Mouse (Mus musculus): ENCODE measurements around the gene Ndufa13. TPM values are rescaled to one million over a fixed set of nuclear protein-coding genes. Genes with fewer than 3 reads are reported as not detected.

The Ndufa13 gene
- total and polyA plus RNA-seq, 2 experiments from 2014 or later = 91.4 to 269 TPM

- Histone ChIP-seq H3K4me2 (ENCODE audit: low read depth, low read length) (no peak overlapping the region), H3K4me1 (ENCODE audit: insufficient read depth, low read length) (no peaks in the 10 kb centered on the region), H3K9me3 (ENCODE audit: low read length) (no peaks in the 10 kb centered on the region), H3K27me3 (ENCODE audit: insufficient read depth, low read length) (no peaks in the 10 kb centered on the region), H3K27ac (no peak overlapping the region), H3K4me3 (ENCODE audit: low read length) (no peak overlapping the region), H3K9ac (replicated peaks; ENCODE audit: low read length) (no peak overlapping the region), H3K36me3 (ENCODE audit: insufficient read depth, low read length) (peaks cover 61% of the 10 kb centered on the region)
- ATAC-seq = no peak
- TF ChIP-seq CTCF (IDR thresholded peaks at IDR 0.05; ENCODE audit: low read depth) = no peak
- DNase-seq (ENCODE audit: low spot score) = no peak
- WGBS = 88% methylated on average over 12 of the region's 12 CpGs
Observed at GRCm38 (mm10) chr8:69912478-69913074, 10.2 kb upstream of the Ndufa13 start.

GRCm38 (mm10) chr8:69911917-69912316 is 9.6 kb upstream of the Ndufa13 start:
- DNase-seq (ENCODE audit: low spot score) (no peak), ATAC-seq (no peak)
- Histone ChIP-seq H3K27ac (no peak overlapping the region), H3K4me2 (ENCODE audit: low read depth, low read length) (no peak overlapping the region), H3K9ac (replicated peaks; ENCODE audit: low read length) (no peak overlapping the region), H3K4me1 (ENCODE audit: insufficient read depth, low read length) (no peaks in the 10 kb centered on the region), H3K4me3 (ENCODE audit: low read length) (no peak overlapping the region), H3K27me3 (ENCODE audit: insufficient read depth, low read length) (no peaks in the 10 kb centered on the region), H3K9me3 (ENCODE audit: low read length) (no peaks in the 10 kb centered on the region), H3K36me3 (ENCODE audit: insufficient read depth, low read length) (peaks cover 61% of the 10 kb centered on the region)
- WGBS = 96% methylated on average over 13 of the region's 13 CpGs
- no peak for TF ChIP-seq CTCF (IDR thresholded peaks at IDR 0.05; ENCODE audit: low read depth)

DNA sequence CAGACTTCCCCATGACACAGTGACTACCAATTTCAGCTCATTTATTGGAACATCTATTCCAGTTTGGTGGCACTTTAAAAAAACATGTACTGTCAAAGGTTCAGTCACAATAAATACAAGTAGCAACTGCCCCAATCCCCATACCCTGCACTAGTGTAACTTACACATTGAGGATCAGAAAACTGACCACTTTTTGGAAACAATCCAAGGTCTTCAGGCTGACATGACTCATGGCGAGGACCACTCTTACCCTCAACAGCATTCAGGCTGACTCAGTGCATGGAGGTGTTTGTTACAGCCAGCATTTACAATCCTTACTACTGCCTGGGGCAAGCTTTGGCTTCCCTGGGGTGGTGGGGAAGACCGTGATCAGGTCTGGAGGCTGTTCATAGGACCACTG is 4.7 kb upstream of the Ndufa13 start:
- H3K27me3 ChIP-seq (ENCODE audit: insufficient read depth, low read length) = no peaks in the 10 kb centered on the region
- ATAC-seq = no peak

DNA sequence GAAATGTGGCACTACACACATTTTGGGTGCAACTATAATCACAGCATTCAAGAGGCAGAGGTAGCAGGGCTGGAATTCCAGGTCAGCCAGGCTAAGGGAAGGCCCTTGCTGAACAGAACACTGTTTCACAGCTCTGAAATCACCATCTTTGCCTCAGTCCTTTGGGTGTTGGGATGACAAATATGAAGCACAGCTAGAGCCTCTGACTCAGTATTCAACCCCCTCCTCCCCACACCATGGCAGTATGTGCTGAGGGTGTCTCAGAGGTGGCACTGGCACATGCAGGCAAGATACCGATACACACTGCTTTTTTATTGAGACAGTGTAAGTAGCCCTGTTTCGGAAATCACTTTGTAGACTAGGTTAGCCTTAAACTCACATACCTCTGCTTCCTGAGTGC is 3.9 kb upstream of the Ndufa13 start:
- no peak for ATAC-seq
- no peak overlapping the region for H3K4me2 ChIP-seq (ENCODE audit: low read depth, low read length)
- peaks cover 28% of the 10 kb centered on the region; the same call in 1 of the 2 replicates for H3K36me3 ChIP-seq (ENCODE audit: insufficient read depth, low read length)
- peaks cover 8% of the 10 kb centered on the region; the same call in 1 of the 2 replicates for H3K4me1 ChIP-seq (ENCODE audit: insufficient read depth, low read length)
- H3K9me3 ChIP-seq (ENCODE audit: low read length) = no peaks in the 10 kb centered on the region
- DNase-seq (ENCODE audit: low spot score) = no peak
- TF ChIP-seq CTCF (IDR thresholded peaks at IDR 0.05; ENCODE audit: low read depth) = no peak
- no peaks in the 10 kb centered on the region for H3K27me3 ChIP-seq (ENCODE audit: insufficient read depth, low read length)
- no peak overlapping the region for H3K27ac ChIP-seq
- no peak overlapping the region for H3K4me3 ChIP-seq (ENCODE audit: low read length)
- H3K9ac ChIP-seq (replicated peaks; ENCODE audit: low read length) = no peak overlapping the region
- 91% methylated on average over 2 of the region's 2 CpGs for WGBS

More for the DNA sequence above, 4.7 kb upstream of the Ndufa13 start:
- no peak for DNase-seq (ENCODE audit: low spot score)
- H3K36me3 ChIP-seq (ENCODE audit: insufficient read depth, low read length) = peaks cover 35% of the 10 kb centered on the region; the same call in 1 of the 2 replicates
- H3K27ac ChIP-seq = no peak overlapping the region
- H3K9ac ChIP-seq (replicated peaks; ENCODE audit: low read length) = no peak overlapping the region
- no peak overlapping the region for H3K4me3 ChIP-seq (ENCODE audit: low read length)
- no peak for TF ChIP-seq CTCF (IDR thresholded peaks at IDR 0.05; ENCODE audit: low read depth)
- 89% methylated on average over 2 of the region's 2 CpGs for WGBS
- H3K4me2 ChIP-seq (ENCODE audit: low read depth, low read length) = no peak overlapping the region
- no peaks in the 10 kb centered on the region for H3K9me3 ChIP-seq (ENCODE audit: low read length)
- peaks cover 8% of the 10 kb centered on the region; the same call in 1 of the 2 replicates for H3K4me1 ChIP-seq (ENCODE audit: insufficient read depth, low read length)

DNA sequence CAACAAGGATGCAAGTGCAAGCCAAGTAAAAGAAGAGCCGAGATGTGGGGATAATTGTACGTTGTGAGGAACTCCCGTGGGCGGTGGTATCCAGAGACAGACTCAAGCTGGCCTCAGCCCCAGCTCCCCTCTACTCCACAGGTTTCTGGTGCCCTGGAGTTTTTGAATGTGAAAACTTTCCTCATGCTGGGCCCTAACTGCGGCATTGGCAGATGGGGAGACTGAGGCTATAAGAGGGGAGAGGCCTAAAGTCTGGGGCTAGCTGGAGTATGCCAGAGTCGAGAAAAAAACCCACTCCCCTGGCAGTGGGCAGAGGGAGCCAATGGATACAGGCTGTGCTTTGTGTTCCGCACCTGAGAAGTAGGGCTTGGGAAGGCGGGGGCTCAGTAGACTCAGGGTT is 1.7 kb upstream of the Ndufa13 start:
- H3K9ac ChIP-seq (replicated peaks; ENCODE audit: low read length) = no peak overlapping the region

GRCm38 (mm10) chr8:69903063-69903542 is 745 bp upstream of the Ndufa13 start:
- peak overlapping the region; percentile 95 for H3K27ac ChIP-seq
- peak overlapping the region; percentile 74 for H3K4me2 ChIP-seq (ENCODE audit: low read depth, low read length)
- 0 out of 2 replicates have a peak, but pooled peaks cover 4% of the 10 kb centered on the region for H3K36me3 ChIP-seq (ENCODE audit: insufficient read depth, low read length)
- no peaks in the 10 kb centered on the region for H3K9me3 ChIP-seq (ENCODE audit: low read length)
- no peaks in the 10 kb centered on the region for H3K27me3 ChIP-seq (ENCODE audit: insufficient read depth, low read length)
- WGBS = under 1% methylated on average over 41 of the region's 45 CpGs
- no peak for TF ChIP-seq CTCF (IDR thresholded peaks at IDR 0.05; ENCODE audit: low read depth)
- ATAC-seq (peak; percentile 91), DNase-seq (ENCODE audit: low spot score) (peak; percentile 100)
- peaks cover 16% of the 10 kb centered on the region for H3K4me1 ChIP-seq (ENCODE audit: insufficient read depth, low read length)
- peak overlapping the region; percentile 68 for H3K9ac ChIP-seq (replicated peaks; ENCODE audit: low read length)
- peak overlapping the region; percentile 76 for H3K4me3 ChIP-seq (ENCODE audit: low read length)

More for the DNA sequence above, 1.7 kb upstream of the Ndufa13 start:
- Histone ChIP-seq H3K27ac (0 out of 2 replicates have a peak overlapping the region, but pooled peaks have one; percentile 95), H3K9me3 (ENCODE audit: low read length) (no peaks in the 10 kb centered on the region), H3K4me2 (ENCODE audit: low read depth, low read length) (peak overlapping the region; percentile 74; the same call in 1 of the 2 replicates), H3K4me3 (ENCODE audit: low read length) (no peak overlapping the region), H3K4me1 (ENCODE audit: insufficient read depth, low read length) (peaks cover 16% of the 10 kb centered on the region), H3K27me3 (ENCODE audit: insufficient read depth, low read length) (no peaks in the 10 kb centered on the region), H3K36me3 (ENCODE audit: insufficient read depth, low read length) (peaks cover 8% of the 10 kb centered on the region; the same call in 1 of the 2 replicates)
- no peak for ATAC-seq
- 74% methylated on average over 8 of the region's 8 CpGs for WGBS
- no peak for TF ChIP-seq CTCF (IDR thresholded peaks at IDR 0.05; ENCODE audit: low read depth)
- DNase-seq (ENCODE audit: low spot score) = no peak
